In the genomic region with DNA sequence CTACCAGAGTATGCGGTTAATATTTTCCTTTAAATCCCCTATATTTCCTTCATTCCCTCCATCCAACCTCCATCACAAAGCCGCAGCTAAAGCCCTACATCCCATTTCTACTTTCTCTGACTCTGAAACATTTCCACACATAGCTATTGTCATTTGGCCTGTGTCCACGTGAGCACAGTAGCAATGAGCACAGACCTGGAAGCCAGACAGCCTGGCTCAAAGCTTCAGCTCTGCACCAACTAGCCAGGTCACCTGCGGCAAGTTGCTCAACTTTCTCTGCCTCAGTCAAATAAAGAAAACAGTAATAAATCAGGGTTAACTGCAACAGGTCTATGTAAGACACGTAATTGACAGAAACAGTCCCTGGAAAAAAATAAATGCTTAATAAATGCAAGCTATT, we compare ENCODE assay signal across 24 mouse cellular contexts.
DNase-seq lines count a peak whose midpoint lies in the region; ATAC-seq and TF ChIP-seq lines count a peak whose summit lies in the region.
"Had no signal": no experiment of that assay in that cellular context is flagged by ENCODE, and none has a peak within 500 bp of the region (broad histone marks: within the 10 kb centered on the region; RNA-seq: fewer than 3 reads in every experiment).

No protein-coding gene starts in this region.

- no peak overlapping the region for H3K4me2 ChIP-seq in liver, embryonic 12.5 days
- H3K4me2 ChIP-seq: embryonic facial prominence, embryonic 15.5 days; heart, embryonic 12.5 days; hindbrain, embryonic 14.5 days; kidney, embryonic 15.5 days; lung, embryonic 15.5 days; neural tube, embryonic 13.5 days had no signal

- DNase-seq in adrenal gland, postnatal 10 days, result peak; percentile 16
- no peak for DNase-seq in adrenal gland, postnatal 4 days (ENCODE audit: low spot score in 2 of 2)
- peak; percentile 94 for DNase-seq in liver, adult 2 months (ENCODE audit: extremely low read depth, low read depth, low spot score)
- DNase-seq in cerebellum, postnatal 14 days, result peak; percentile 12 to 50
- peak; percentile 93 for DNase-seq in gonadal fat pad, adult 2 months (ENCODE audit: low read depth)
- DNase-seq in thymus, postnatal 25 days, result no peak
- DNase-seq in Muller cell, postnatal 12 days (ENCODE audit: inconsistent ontology term), result no peak
- DNase-seq: gastrocnemius, postnatal 14 days; heart, adult 2 months; kidney, adult 11 months; kidney, postnatal 25 days; liver; right cerebral cortex, postnatal 4 days had no signal

- no peaks in the 10 kb centered on the region for H3K9me3 ChIP-seq in liver, embryonic 12.5 days (replicated peaks)
- H3K9me3 ChIP-seq: embryonic facial prominence, embryonic 10.5 days; embryonic facial prominence, embryonic 15.5 days; heart, embryonic 12.5 days; kidney, embryonic 15.5 days; lung, embryonic 15.5 days; midbrain, embryonic 10.5 days; neural tube, embryonic 13.5 days had no signal

- no peak for TF ChIP-seq POLR2A in liver, adult 2 months (IDR thresholded peaks at IDR 0.05; ENCODE audit: extremely low read depth, insufficient read depth, low read length)

- no peak for ATAC-seq in liver, embryonic 12.5 days
- ATAC-seq: forebrain, embryonic 14.5 days; midbrain, embryonic 16.5 days had no signal

- H3K79me2 ChIP-seq in liver, adult 2 months (ENCODE audit: control insufficient read depth, insufficient read depth, low read length), result no peaks in the 10 kb centered on the region

- H3K9ac ChIP-seq in liver, adult 2 months (ENCODE audit: low read depth, low read length), result no peak overlapping the region
- no peak overlapping the region for H3K9ac ChIP-seq in liver, embryonic 12.5 days
- H3K9ac ChIP-seq: embryonic facial prominence, embryonic 15.5 days; heart, embryonic 12.5 days; hindbrain, embryonic 14.5 days; kidney, embryonic 15.5 days; lung, embryonic 15.5 days; neural tube, embryonic 13.5 days had no signal

- TF ChIP-seq CTCF in liver, adult 2 months (IDR thresholded peaks at IDR 0.05; ENCODE audit: low read depth, low read length), result no peak

- H3K36me3 ChIP-seq in liver, adult 2 months (ENCODE audit: control insufficient read depth, insufficient read depth, low read length), result no peaks in the 10 kb centered on the region
- H3K36me3 ChIP-seq in liver, embryonic 12.5 days, result no peaks in the 10 kb centered on the region
- H3K36me3 ChIP-seq: embryonic facial prominence, embryonic 10.5 days; embryonic facial prominence, embryonic 15.5 days; heart, embryonic 12.5 days; kidney, embryonic 15.5 days; lung, embryonic 15.5 days; midbrain, embryonic 10.5 days; neural tube, embryonic 13.5 days had no signal

- H3K27me3 ChIP-seq in liver, adult 2 months (ENCODE audit: control insufficient read depth, insufficient read depth, low read length), result no peaks in the 10 kb centered on the region
- H3K27me3 ChIP-seq in liver, embryonic 12.5 days (replicated peaks), result no peaks in the 10 kb centered on the region
- H3K27me3 ChIP-seq: embryonic facial prominence, embryonic 15.5 days; heart, embryonic 12.5 days; kidney, embryonic 15.5 days; lung, embryonic 15.5 days; neural tube, embryonic 13.5 days had no signal

- H3K4me3 ChIP-seq in liver, adult 2 months (ENCODE audit: insufficient read depth, low read depth, low read length), result no peak overlapping the region
- H3K4me3 ChIP-seq in liver, embryonic 12.5 days, result no peak overlapping the region
- H3K4me3 ChIP-seq: embryonic facial prominence, embryonic 10.5 days; embryonic facial prominence, embryonic 15.5 days; heart, adult 2 months; heart, embryonic 12.5 days; kidney, embryonic 15.5 days; lung, embryonic 15.5 days; midbrain, embryonic 10.5 days; neural tube, embryonic 13.5 days had no signal

- 38% methylated on average over 5 of the region's 5 CpGs for WGBS in liver, adult 2 months
- 69% methylated on average over 5 of the region's 5 CpGs for whole genome bisulfite sequencing in liver, embryonic 12.5 days (ENCODE audit: insufficient replicate concordance)

- no peaks in the 10 kb centered on the region for H3K4me1 ChIP-seq in liver, adult 2 months (ENCODE audit: control insufficient read depth, insufficient read depth, low read length)
- no peaks in the 10 kb centered on the region for H3K4me1 ChIP-seq in liver, embryonic 12.5 days
- H3K4me1 ChIP-seq: embryonic facial prominence, embryonic 10.5 days; embryonic facial prominence, embryonic 15.5 days; heart, embryonic 12.5 days; kidney, embryonic 15.5 days; lung, embryonic 15.5 days; midbrain, embryonic 10.5 days; neural tube, embryonic 13.5 days had no signal

- no peak overlapping the region for H3K27ac ChIP-seq in liver, adult 2 months (replicated peaks; ENCODE audit: insufficient read depth, low read depth, low read length)
- no peak overlapping the region for H3K27ac ChIP-seq in liver, embryonic 12.5 days
- H3K27ac ChIP-seq: embryonic facial prominence, embryonic 10.5 days; embryonic facial prominence, embryonic 15.5 days; heart, adult 2 months; hindbrain, embryonic 14.5 days; kidney, embryonic 15.5 days; lung, embryonic 15.5 days; midbrain, embryonic 10.5 days; neural tube, embryonic 13.5 days had no signal

Comparison
In these comparisons a context has a peak if more than half of its experiments do, and no peak if none do; other contexts are left out.
1. DNase-seq: peak in adrenal gland, postnatal 10 days (single experiment), liver, adult 2 months (single experiment), cerebellum, postnatal 14 days (2 of 2) and gonadal fat pad, adult 2 months (single experiment); none in adrenal gland, postnatal 4 days (0 of 2), thymus, postnatal 25 days (single experiment) and Muller cell, postnatal 12 days (single experiment).